Comparison of ENCODE assay signal across 12 mouse cellular contexts in the genomic region with DNA sequence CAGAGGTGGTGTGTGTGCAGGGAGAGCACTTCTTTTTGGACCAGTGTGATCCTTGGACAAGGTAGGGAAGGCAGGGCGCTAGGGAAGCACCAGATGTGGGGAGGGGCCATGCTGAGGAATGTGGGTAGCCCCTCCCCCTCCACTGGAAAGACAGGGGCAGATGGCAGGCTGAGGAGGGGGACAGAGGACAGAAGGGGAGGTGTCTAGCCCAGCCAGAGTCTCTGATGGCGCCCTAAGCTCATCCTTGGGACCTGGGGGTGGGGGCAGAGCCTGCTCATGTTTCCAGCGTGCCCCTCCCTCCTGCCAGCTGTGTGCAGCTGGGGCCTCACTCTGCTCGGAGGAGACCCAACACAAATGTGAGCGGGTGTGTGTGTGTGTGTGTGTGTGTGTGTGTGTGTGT. TPM values are rescaled to one million over a fixed set of nuclear protein-coding genes. Genes with fewer than 3 reads are reported as not detected.
A peak's percentile ranks its signal among the peaks of the same experiment; 100 is the strongest.
DNase-seq lines count a peak whose midpoint lies in the region; ATAC-seq and TF ChIP-seq lines count a peak whose summit lies in the region.
"Had no signal": no experiment of that assay in that cellular context is flagged by ENCODE, and none has a peak within 500 bp of the region (broad histone marks: within the 10 kb centered on the region; RNA-seq: fewer than 3 reads in every experiment).

No protein-coding gene starts in this region.

- no peak for TF ChIP-seq POLR2A in kidney, adult 2 months (IDR thresholded peaks at IDR 0.05; ENCODE audit: low read depth, low read length)

- no peak for DNase-seq in kidney, adult 2 months
- DNase-seq in R1 (ENCODE audit: low read depth, low spot score), result peak; percentile 68
- no peak for DNase-seq in spleen, adult 18-20 months
- DNase-seq in left cerebral cortex, adult 8-10 months (ENCODE audit: low spot score in 2 of 2), result no peak
- DNase-seq: cerebellum, postnatal 25 days; gastrocnemius, postnatal 14 days had no signal

- no peak overlapping the region for H3K9ac ChIP-seq in kidney, embryonic 16.5 days (replicated peaks; ENCODE audit: low read length)
- no peak overlapping the region for H3K9ac ChIP-seq in limb, embryonic 12.5 days (replicated peaks)

- H3K4me1 ChIP-seq in kidney, embryonic 16.5 days (ENCODE audit: insufficient read depth, low read length), result peaks cover 41% of the 10 kb centered on the region
- H3K4me1 ChIP-seq in kidney, adult 2 months (ENCODE audit: control insufficient read depth, insufficient read depth, low read length), result no peaks in the 10 kb centered on the region
- peaks cover 66% of the 10 kb centered on the region for H3K4me1 ChIP-seq in E14TG2a.4 (replicated peaks; ENCODE audit: low read depth, low read length)
- peaks cover 56% of the 10 kb centered on the region for H3K4me1 ChIP-seq in limb, embryonic 12.5 days (replicated peaks)

- H3K27me3 ChIP-seq in kidney, embryonic 16.5 days (ENCODE audit: insufficient read depth, low read length), result no peaks in the 10 kb centered on the region
- no peaks in the 10 kb centered on the region for H3K27me3 ChIP-seq in kidney, adult 2 months (replicated peaks; ENCODE audit: control insufficient read depth, insufficient read depth, low read length)
- H3K27me3 ChIP-seq in E14TG2a.4 (ENCODE audit: insufficient read depth, low read length), result peaks cover 29% of the 10 kb centered on the region
- H3K27me3 ChIP-seq in limb, embryonic 12.5 days, result no peaks in the 10 kb centered on the region

- ATAC-seq in kidney, embryonic 16.5 days (ENCODE audit: low FRiP score, low TSS enrichment), result peak; percentile 66
- ATAC-seq in limb, embryonic 12.5 days (ENCODE audit: insufficient number of reproducible peaks, insufficient read depth, low FRiP score, low TSS enrichment, low read depth), result peak; percentile 35

- no peak for TF ChIP-seq CTCF in kidney, adult 2 months (conservative IDR thresholded peaks at IDR 0.05; ENCODE audit: insufficient read depth, insufficient read length, low read depth, low read length)
- no peak for TF ChIP-seq CTCF in E14TG2a.4 (conservative IDR thresholded peaks at IDR 0.05; ENCODE audit: low read length)

- H3K9me3 ChIP-seq in kidney, embryonic 16.5 days (ENCODE audit: low read length), result no peaks in the 10 kb centered on the region
- no peaks in the 10 kb centered on the region for H3K9me3 ChIP-seq in E14TG2a.4 (ENCODE audit: low read length)
- no peaks in the 10 kb centered on the region for H3K9me3 ChIP-seq in limb, embryonic 12.5 days

- 0 out of 2 replicates have a peak overlapping the region, but pooled peaks have one; percentile 1 for H3K4me2 ChIP-seq in kidney, embryonic 16.5 days (replicated peaks; ENCODE audit: low read depth, low read length)
- peak overlapping the region; percentile 37 for H3K4me2 ChIP-seq in limb, embryonic 12.5 days

- no peaks in the 10 kb centered on the region for H3K36me3 ChIP-seq in kidney, embryonic 16.5 days (ENCODE audit: insufficient read depth, low read length)
- no peaks in the 10 kb centered on the region for H3K36me3 ChIP-seq in kidney, adult 2 months (ENCODE audit: control insufficient read depth, insufficient read depth, low read length)
- H3K36me3 ChIP-seq in E14TG2a.4 (ENCODE audit: insufficient read depth, low read length), result no peaks in the 10 kb centered on the region
- H3K36me3 ChIP-seq in limb, embryonic 12.5 days, result no peaks in the 10 kb centered on the region

- H3K27ac ChIP-seq in kidney, embryonic 16.5 days (ENCODE audit: low read length), result peak overlapping the region; percentile 28; the same call in 1 of the 2 replicates
- H3K27ac ChIP-seq in kidney, adult 2 months (ENCODE audit: insufficient read depth, low read depth, low read length), result no peak overlapping the region
- peak overlapping the region; percentile 75 for H3K27ac ChIP-seq in limb, embryonic 12.5 days

- WGBS in kidney, embryonic 16.5 days, result 3% methylated on average over 5 of the region's 5 CpGs
- 59% methylated on average over 5 of the region's 5 CpGs for WGBS in kidney, adult 2 months
- 4% methylated on average over 5 of the region's 5 CpGs for WGBS in limb, embryonic 12.5 days

- H3K4me3 ChIP-seq in kidney, embryonic 16.5 days (ENCODE audit: low read length), result no peak overlapping the region
- no peak overlapping the region for H3K4me3 ChIP-seq in kidney, adult 2 months (ENCODE audit: insufficient read depth, low read depth, low read length)
- peak overlapping the region; percentile 39; the same call in 1 of the 2 replicates for H3K4me3 ChIP-seq in E14TG2a.4 (replicated peaks; ENCODE audit: low read length)
- H3K4me3 ChIP-seq in limb, embryonic 12.5 days (replicated peaks), result no peak overlapping the region

RNA-seq across cellular contexts. Expression of a gene that starts 16.7 kb away (rescaled TPM):
- 0.27 TPM in 1 of 2 replicates, not detected in the other for polyA plus RNA-seq in kidney, embryonic 16.5 days (2015; fragmentation: Nextera tagmentation; extraction: Ambion mirVana)
- not detected in 2 replicates for polyA plus RNA-seq in kidney, adult 2 months (2012; rRNA removed)
- polyA plus RNA-seq in limb, embryonic 12.5 days (2016; fragmentation: Nextera tagmentation; extraction: Ambion mirVana), result 0.36 TPM in 1 of 2 replicates, not detected in the other
- total RNA-seq in left cerebral cortex, adult 8-10 months (2022), result 1 to 10 TPM in 1 of 4 experiments, under 1 TPM in 2, not detected in 1; 0.80 to 1.3 (median 0.93) TPM
- total RNA-seq: gastrocnemius, postnatal 14 days; megakaryocyte, adult 5-6 weeks had no signal
- polyA plus RNA-seq: large intestine, adult 2 months; urinary bladder, adult 2 months had no signal

RNA-seq across cellular contexts. Expression of a gene that starts 25.6 kb away (rescaled TPM):
- polyA plus RNA-seq in kidney, embryonic 16.5 days (2015; fragmentation: Nextera tagmentation; extraction: Ambion mirVana), result 36.3 and 38.9 TPM in 2 replicates
- 37.8 and 43.3 TPM in 2 replicates for polyA plus RNA-seq in kidney, adult 2 months (2012; rRNA removed)
- polyA plus RNA-seq in limb, embryonic 12.5 days (2016; fragmentation: Nextera tagmentation; extraction: Ambion mirVana), result 10.3 and 10.8 TPM in 2 replicates
- total RNA-seq in left cerebral cortex, adult 8-10 months (2022), result 10 to 100 TPM; 19.9 to 24.1 (median 22.3) TPM
